Mouse (Mus musculus) kidney, adult 9 months (tissue): ENCODE measurements at regions not wholly inside any gene's neighbourhood (a gene's known extent, or its start where the extent isn't known, plus 50 kb on each side); places are given as distances from the start of the nearest gene placed in this dataset.

Source experiments
- DNase-seq: peaks from one replicate; pipeline ENCODE4 v3.0.0; 2022

DNA sequence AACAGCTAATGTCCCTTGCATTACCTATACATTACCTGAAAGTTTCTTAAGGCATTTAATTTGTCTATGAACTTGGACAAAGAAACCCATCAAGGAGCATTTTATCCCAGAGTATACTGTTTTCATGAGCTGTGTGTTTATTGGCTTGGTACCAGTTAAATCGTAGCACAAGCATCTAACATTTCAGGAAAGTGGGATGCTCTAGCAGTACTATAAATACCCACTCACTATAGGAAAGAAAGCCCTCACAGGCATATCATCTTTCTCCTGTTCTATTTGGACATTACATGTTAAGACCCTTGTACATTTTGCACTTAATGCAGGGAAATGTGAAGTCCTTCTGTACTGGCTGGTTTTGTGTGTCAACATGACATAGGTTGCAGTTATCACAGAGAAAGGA lies 163.9 kb downstream of the Ptprc start:
- DNase-seq, result no peak

- no peak for DNase-seq
These were observed 164.5 kb downstream of the Ptprc start for GRCm38 (mm10) chr1:138010910-138011477.

DNA sequence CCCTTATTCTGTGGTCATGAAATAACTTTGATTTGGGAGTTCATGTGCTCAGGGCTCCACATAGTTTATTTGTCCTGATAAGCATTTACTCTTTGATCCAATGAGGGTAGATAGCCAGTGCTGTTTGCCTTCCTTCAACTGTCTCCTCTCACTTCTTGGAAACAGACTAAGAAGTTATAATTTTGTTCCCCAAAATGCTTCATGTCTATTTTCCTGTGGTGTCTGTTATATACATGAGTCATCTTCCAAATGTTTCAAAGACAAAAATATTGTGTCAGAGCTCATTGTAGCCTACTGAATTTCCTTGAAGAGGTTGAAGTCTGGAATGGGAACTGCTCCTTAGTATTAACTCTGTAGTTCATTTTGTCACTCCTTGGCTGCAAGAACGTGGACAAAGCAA lies 168.7 kb downstream of the Ptprc start:
- DNase-seq, result no peak

DNA sequence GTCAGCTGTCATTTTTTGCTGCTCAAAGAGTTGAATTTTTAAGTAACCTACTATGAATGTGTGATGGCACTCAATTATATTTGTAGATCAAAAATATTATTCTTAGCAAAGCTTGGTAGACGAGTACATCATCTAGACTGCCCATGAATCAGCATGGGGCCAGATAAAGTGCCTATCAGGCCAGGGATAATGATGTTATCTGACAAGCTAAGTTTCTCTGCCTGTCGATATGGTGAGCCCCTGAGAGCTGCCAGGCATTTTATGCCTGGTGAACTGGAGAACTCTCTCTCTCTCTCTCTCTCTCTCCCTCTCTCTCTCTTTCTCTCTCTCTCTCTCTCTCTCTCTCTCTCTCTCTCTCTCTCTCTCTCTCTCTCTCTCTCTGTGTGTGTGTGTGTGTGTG lies 171.2 kb downstream of the Ptprc start:
- no peak for DNase-seq

GRCm38 (mm10) chr1:137999268-137999900 lies 176.1 kb downstream of the Ptprc start:
- no peak for DNase-seq

- no peak for DNase-seq
These were observed 179.5 kb downstream of the Ptprc start for GRCm38 (mm10) chr1:137996041-137996440.

DNA sequence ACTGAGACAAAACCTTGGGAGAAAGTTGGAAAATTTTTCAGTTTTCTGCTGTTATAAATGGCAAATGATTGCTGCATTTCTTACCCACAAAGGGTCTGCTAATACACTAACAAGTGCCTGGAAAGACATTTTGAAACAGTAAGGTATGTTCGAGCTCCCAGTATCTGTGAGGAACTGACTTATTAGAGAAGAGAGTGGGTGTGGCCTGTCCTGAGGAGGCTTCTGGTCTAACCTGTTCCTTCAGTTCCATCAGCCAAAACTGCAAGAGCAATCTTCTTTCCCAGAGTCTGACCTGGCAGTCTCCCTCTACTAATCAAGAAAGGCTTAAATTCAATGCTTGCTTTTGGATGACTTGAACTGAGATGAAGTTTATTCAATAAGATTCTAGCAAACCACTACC lies 183.6 kb downstream of the Ptprc start:
- no peak for DNase-seq

- no peak for DNase-seq
These were observed 184.1 kb downstream of the Ptprc start for GRCm38 (mm10) chr1:137991412-137991811.

DNA sequence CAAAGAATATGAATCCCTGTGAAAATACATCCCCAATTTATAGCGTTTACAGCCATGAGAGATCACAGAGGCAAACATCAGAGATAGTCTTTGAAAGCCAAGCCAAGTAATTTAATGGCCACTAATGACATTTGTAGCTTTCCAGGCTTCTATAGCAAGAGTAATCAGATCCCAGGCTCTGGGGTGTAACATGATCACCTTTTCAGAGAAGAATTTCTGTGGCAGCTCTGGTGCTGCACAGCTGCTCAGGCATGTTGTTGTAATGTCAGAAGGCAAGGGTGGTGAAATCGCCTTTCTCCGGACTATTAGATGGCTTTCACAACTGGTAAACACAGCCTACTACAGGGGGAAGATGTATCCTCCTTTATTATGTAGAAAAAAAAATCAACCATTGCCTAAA lies 202.1 kb downstream of the Ptprc start:
- DNase-seq, result no peak

GRCm38 (mm10) chr1:137972620-137973350 lies 202.7 kb downstream of the Ptprc start:
- no peak for DNase-seq

DNA sequence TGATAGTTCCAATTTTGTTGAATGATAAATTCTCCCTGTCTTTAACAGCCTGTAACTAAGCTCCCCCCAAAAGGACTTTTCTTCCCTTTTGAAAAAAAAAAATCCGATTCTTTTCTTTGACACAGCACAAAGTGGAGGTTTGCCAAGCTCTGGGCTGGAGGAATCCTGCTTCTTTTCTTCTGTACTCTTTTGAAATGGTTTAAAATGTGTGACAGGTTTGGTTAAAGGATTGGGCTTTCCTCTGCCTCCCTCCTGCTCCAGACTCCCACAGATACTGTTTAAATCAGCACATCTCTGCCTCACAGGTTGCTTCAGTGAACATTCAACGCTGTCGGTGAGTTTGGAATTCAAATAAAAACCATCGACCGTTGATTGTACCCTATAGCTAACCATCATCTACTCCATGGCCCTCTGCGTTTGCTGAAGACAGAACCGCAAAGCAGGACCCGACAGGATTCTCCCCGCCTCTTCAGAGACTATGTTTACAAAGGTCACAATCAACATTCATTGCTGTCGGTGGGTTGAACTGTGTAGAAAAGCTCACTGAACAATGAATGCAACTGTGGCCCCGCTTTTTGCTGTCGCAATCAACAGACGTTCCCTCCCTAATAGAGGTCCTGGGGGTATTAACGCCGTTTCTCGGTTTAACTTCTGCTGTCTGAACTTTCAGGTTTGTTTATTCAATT lies 209.2 kb downstream of the Ptprc start:
- DNase-seq, result no peak

GRCm38 (mm10) chr1:137963656-137964055 lies 211.9 kb downstream of the Ptprc start:
- DNase-seq, result no peak

DNA sequence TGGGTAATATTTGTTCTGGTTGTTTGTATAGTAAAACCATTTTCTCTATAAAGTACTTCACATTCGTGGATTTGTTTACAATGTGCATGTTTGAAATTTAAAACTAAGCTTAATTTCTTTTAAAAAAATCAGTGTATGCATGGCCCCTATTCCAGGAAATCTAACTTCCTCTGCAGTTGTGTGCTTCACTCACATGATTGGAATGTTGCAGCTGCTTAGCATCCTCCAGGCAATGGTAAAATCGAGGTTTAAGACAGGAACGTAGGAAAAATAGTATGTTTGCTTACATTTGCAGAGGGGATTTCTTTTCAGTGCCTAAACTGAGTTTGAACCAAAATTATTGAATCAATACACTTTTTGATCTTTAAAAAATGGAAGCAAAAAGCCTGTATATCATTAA lies 217.5 kb downstream of the Ptprc start:
- no peak for DNase-seq

DNA sequence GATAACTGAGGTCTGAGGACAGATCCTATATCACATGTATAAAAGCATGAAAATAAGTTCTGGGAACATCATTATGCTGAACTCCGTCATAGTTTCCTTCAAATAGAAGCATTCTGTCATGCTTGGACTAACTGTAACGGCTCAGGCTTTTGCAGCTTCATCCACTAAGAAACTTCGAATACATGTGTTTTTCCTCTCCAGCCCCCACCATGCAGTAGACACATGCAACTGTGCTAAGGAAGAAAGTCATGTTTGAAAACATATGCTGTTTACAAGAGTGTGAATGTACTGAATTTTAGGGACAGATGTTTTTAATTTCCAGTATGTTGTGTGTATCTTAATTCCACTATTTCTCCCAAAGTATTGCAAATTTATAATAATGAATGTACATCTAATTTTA lies 219.5 kb downstream of the Ptprc start:
- DNase-seq, result no peak

DNA sequence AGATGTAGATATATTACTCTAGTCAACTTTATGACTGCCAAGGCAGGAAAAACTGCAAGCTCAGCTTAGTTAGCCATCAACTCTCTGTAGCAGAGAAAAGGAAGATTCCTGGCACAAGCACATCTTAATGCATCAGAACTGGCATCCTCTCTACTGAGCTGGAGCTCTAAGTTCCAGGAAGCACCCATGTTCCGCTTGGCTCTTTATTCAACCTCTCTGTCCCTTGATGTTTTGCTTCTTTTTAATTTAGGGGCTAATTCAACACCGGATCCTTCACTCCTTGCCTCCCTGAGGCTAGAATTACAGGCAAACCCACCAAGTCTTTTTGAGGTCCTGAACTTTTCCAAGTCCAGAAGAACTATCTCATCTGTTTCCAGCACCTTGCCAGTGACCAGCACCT lies 220.4 kb downstream of the Ptprc start:
- DNase-seq, result no peak

DNA sequence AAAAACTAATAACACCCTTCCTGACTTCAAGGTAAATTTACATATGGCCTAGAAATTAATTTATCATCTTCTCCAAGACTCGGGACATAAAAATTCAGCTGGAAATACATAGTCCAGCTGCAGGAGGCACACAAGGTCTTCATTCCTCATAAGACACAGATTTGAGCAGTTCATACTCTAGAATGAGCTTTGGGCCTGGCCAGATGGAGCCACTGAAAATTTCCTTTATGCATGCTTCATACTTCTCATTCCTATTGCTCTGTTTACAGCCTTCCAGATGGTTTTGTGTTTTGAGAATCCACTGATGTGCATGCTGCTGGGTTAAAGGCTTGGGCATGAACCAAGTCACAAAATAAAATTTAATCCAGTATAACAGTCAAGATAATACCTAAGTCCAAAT lies 222.1 kb downstream of the Ptprc start:
- DNase-seq, result no peak

DNA sequence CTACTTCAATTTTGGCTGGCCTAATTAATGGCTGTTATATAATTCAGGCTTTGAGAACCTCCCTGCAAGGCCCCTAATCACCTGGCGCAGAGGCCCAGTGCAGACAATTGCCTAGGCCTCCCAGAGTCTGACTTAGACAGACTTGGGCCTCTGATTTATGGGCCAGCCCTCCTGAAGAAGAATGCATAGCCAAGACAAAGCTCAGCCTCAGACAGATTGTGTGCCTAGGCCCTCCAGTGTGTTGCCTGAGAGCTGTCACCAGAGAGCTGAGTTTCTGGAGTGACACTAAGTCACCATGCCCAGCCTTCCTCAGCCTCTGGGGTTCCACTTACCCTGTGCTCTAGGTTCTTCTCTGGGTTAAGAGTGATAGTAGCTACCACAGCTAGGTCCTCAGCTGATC lies 222.7 kb downstream of the Ptprc start:
- DNase-seq, result no peak

DNA sequence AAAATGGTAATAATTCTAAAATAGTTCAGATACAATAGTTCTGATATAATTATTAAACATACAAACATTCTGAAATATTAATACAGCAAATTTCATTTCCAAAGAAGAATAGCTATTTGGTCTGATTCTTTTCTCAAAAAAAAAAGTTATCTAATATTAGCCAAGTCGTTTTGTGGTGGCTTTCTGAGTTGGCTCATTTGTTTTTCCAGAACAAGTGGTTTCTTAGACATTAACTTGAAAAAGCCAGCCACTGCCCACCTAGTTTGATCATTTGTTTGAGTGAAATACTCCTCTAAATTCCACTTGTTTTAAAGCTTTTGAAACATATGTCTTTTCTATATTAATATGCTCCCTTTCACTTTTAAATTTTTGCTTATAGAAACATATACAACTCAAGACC lies 227.6 kb downstream of the Ptprc start:
- no peak for DNase-seq

DNA sequence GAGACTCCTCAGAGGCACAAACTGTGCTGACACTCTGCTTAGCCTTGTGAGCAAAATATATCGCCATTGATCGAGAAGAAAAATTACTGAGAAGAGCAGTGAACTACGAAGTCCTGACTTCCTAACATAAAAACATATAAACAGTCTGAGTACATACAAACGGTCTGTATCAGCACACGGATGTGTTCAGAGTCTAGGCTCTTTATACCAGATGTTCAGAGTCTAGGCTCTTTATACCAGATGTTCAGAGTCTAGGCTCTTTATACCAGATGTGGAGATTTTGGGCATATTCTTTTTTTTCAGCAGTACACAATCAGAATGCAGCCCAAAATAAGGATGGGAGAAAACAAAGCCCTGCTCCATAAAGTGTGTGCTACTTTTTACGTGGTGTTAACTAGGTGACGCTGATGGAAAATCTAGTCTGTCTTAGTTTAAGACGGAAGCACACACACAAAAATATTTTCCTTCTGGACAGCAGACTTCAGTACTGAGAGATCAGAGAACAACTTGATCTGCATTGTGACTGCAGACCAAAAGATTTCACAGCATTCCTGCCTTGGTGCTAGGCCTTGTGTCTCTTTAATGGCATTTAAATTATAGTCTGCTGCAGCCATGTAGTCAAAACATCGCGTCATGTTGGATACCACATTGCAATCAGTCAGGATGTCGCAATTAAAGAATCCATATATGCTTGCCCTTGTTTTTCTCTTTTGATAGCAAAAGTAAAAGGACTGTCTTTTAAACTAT lies 233.6 kb downstream of the Ptprc start:
- no peak for DNase-seq

DNA sequence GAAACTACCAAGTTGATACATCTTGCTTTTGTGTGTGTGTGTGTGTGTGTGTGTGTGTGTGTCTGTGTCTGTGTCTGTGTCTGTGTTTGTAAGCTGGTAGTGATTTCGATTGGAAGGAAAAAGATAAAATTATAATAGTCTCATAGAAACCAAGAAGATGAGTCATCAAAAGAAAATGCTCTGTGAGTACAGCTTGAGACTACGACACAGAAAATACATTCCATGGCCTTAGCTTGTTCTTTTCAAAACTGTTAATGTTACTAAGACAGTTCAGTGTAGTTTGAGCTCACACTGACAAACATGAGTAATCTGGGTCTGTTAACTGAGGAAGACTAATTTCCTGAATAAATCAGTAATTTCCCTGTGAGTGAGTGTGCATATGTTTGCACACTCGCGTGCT lies 239.8 kb downstream of the Ptprc start:
- DNase-seq, result no peak

GRCm38 (mm10) chr1:137929764-137930163 lies 245.7 kb downstream of the Ptprc start:
- DNase-seq, result no peak

GRCm38 (mm10) chr1:137928522-137928921 lies 247.0 kb downstream of the Ptprc start:
- DNase-seq, result peak; percentile 24

DNA sequence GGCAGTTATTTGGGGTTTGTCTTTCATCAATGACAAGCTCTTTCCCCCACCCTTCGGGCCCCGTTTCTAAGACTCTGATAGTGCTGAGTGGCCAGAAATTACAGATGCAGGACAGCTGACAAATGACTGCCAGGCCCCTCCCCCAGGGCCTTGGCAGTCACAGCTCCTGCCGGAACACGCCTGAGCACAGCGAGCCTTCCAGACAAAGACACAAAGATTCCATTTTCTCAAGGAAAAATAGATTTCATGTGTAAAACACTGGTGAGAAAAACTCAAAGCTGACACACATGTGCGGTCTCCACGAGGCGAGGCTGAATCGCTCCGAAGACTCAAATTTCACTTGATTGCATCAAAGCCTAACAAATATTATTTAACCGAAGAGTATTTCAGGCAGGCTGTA lies 247.6 kb downstream of the Ptprc start:
- peak; percentile 63 for DNase-seq
